Mouse (Mus musculus): Measurements from ENCODE around the gene Sall4. TPM values are rescaled to one million over a fixed set of nuclear protein-coding genes. Genes with fewer than 3 reads are reported as not detected.

The Sall4 gene
- total and polyA plus RNA-seq, 3 experiments: not detected

GRCm38 (mm10) chr2:168740496-168740895 lies 27.2 kb downstream of the Sall4 start:
- H3K9ac ChIP-seq (ENCODE audit: control insufficient read depth, low read depth, low read length, poor library complexity, severe bottlenecking): no peak overlapping the region
- TF ChIP-seq TAL1 (IDR thresholded peaks at IDR 0.05; ENCODE audit: low read length) (no peak), MAZ (IDR thresholded peaks at IDR 0.05; ENCODE audit: low read depth, low read length) (no peak), RCOR1 (IDR thresholded peaks at IDR 0.05; ENCODE audit: low read depth, low read length) (no peak), MAX (IDR thresholded peaks at IDR 0.05; ENCODE audit: low read length) (no peak), SIN3A (IDR thresholded peaks at IDR 0.05; ENCODE audit: low read length) (no peak), TCF12 (IDR thresholded peaks at IDR 0.05; ENCODE audit: low read depth, low read length) (no peak), E2F4 (IDR thresholded peaks at IDR 0.05; ENCODE audit: borderline replicate concordance, low read depth, low read length) (no peak), ZC3H11A (IDR thresholded peaks at IDR 0.05; ENCODE audit: low read depth, low read length) (no peak), ZMIZ1 (IDR thresholded peaks at IDR 0.05; ENCODE audit: low read depth, low read length) (no peak), GATA1 (IDR thresholded peaks at IDR 0.05; ENCODE audit: low read depth, low read length) (no peak), EP300 (IDR thresholded peaks at IDR 0.05; ENCODE audit: low read depth in 1 of 2, low read length in 2 of 2) (no peak), BHLHE40 (IDR thresholded peaks at IDR 0.05; ENCODE audit: borderline replicate concordance, low read depth, low read length) (no peak)
- H3K9me3 ChIP-seq (replicated peaks; ENCODE audit: insufficient read depth, low read length): no peaks in the 10 kb centered on the region
- no peak overlapping the region for H3K27ac ChIP-seq (ENCODE audit: control insufficient read depth, low read depth, low read length)
- no peaks in the 10 kb centered on the region for H3K79me2 ChIP-seq (ENCODE audit: control insufficient read depth, insufficient read depth, low read length, poor library complexity)
- DNase-seq (ENCODE audit: low read depth, low spot score): no peak
- no peaks in the 10 kb centered on the region for H3K4me1 ChIP-seq (ENCODE audit: control insufficient read depth in 1 of 2, insufficient read depth in 2 of 2, low read length in 2 of 2)
- H3K27me3 ChIP-seq (ENCODE audit: control insufficient read depth in 1 of 2, insufficient read depth in 2 of 2, low read length in 2 of 2): no peaks in the 10 kb centered on the region
- no peak overlapping the region for H3K4me3 ChIP-seq (ENCODE audit: control insufficient read depth in 1 of 2, insufficient read depth in 1 of 2, low read depth in 2 of 2, low read length in 2 of 2)
- H3K36me3 ChIP-seq (ENCODE audit: control insufficient read depth in 1 of 2, insufficient read depth in 2 of 2, low read length in 2 of 2): no peaks in the 10 kb centered on the region

- TF ChIP-seq MAZ (IDR thresholded peaks at IDR 0.05; ENCODE audit: low read depth, low read length) (no peak), JUND (IDR thresholded peaks at IDR 0.05; ENCODE audit: low read depth, low read length) (no peak), TCF12 (IDR thresholded peaks at IDR 0.05; ENCODE audit: low read depth, low read length) (no peak), EP300 (IDR thresholded peaks at IDR 0.05; ENCODE audit: low read depth in 1 of 2, low read length in 2 of 2) (no peak), MYC (IDR thresholded peaks at IDR 0.05; ENCODE audit: low read depth, low read length) (no peak), MAFK (IDR thresholded peaks at IDR 0.05; ENCODE audit: borderline replicate concordance, low read depth, low read length) (no peak), ETS1 (IDR thresholded peaks at IDR 0.05; ENCODE audit: low read depth, low read length) (no peak), POLR2AphosphoS5 (IDR thresholded peaks at IDR 0.05; ENCODE audit: borderline replicate concordance, low read depth, low read length) (no peak), E2F4 (IDR thresholded peaks at IDR 0.05; ENCODE audit: borderline replicate concordance, low read depth, low read length) (no peak), SMC3 (IDR thresholded peaks at IDR 0.05; ENCODE audit: low read depth, low read length) (no peak), ZMIZ1 (IDR thresholded peaks at IDR 0.05; ENCODE audit: low read depth, low read length) (no peak), USF2 (IDR thresholded peaks at IDR 0.05; ENCODE audit: borderline replicate concordance in 1 of 2, insufficient read depth in 1 of 2, low read depth in 1 of 2, low read length in 2 of 2) (no peak)
- no peaks in the 10 kb centered on the region for H3K9me3 ChIP-seq (replicated peaks; ENCODE audit: insufficient read depth, low read length)
- no peak overlapping the region for H3K9ac ChIP-seq (ENCODE audit: control insufficient read depth, low read depth, low read length, poor library complexity, severe bottlenecking)
- H3K36me3 ChIP-seq (ENCODE audit: control insufficient read depth in 1 of 2, insufficient read depth in 2 of 2, low read length in 2 of 2): no peaks in the 10 kb centered on the region
- no peak for DNase-seq (ENCODE audit: low read depth, low spot score)
- no peak overlapping the region for H3K4me3 ChIP-seq (ENCODE audit: control insufficient read depth in 1 of 2, insufficient read depth in 1 of 2, low read depth in 2 of 2, low read length in 2 of 2)
- H3K27me3 ChIP-seq (ENCODE audit: control insufficient read depth in 1 of 2, insufficient read depth in 2 of 2, low read length in 2 of 2): no peaks in the 10 kb centered on the region
- no peak overlapping the region for H3K27ac ChIP-seq (ENCODE audit: control insufficient read depth, low read depth, low read length)
- H3K79me2 ChIP-seq (ENCODE audit: control insufficient read depth, insufficient read depth, low read length, poor library complexity): no peaks in the 10 kb centered on the region
- H3K4me1 ChIP-seq (ENCODE audit: control insufficient read depth in 1 of 2, insufficient read depth in 2 of 2, low read length in 2 of 2): no peaks in the 10 kb centered on the region
Observed at GRCm38 (mm10) chr2:168738854-168739253, 28.9 kb downstream of the Sall4 start.

Measured in MEL (cell line).